Mouse (Mus musculus) heart, adult 18-20 months (tissue): Measurements from ENCODE around the gene Pla2g3. TPM values are rescaled to one million over a fixed set of nuclear protein-coding genes. Genes with fewer than 3 reads are reported as not detected.
A peak's percentile ranks its signal among the peaks of the same experiment; 100 is the strongest.

Experiments used
- DNase-seq, 2 experiments: peaks; one replicate each; pipeline ENCODE4 v3.0.0; 2021 to 2022; ENCODE audit warnings: mixed read lengths in 1 of 2
- total RNA-seq, 2 experiments: library from RNA; stranded (reverse); gene quantifications; 2 replicates each; pipeline ENCODE4 v1.2.3; 2021

The Pla2g3 gene
- total RNA-seq, 2 experiments from 2014 or later: 0.10 to 0.13 TPM

DNA sequence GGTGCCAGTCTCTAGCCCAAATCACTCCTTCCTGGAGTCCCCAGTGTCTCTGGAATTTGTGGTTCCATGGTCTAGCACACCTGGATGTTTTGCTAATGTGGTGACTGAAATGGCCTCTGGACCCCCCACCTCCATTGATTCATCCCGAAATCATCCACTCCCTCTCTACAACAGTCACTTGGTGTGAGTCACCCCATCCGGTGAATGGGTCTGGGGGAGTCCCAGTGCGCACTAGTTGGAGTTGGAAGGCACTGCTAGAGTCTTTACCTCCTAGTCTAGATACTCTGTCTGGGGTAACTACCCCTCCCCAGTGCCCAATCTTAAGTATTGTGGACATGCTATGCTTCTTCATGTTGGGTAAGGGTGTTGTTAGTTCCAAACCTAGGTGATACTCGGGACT lies 50.3 kb downstream of the Pla2g3 start:
- DNase-seq: no peak

- peak; percentile 96 to 98 for DNase-seq
Observed at GRCm38 (mm10) chr11:3539111-3539825, 51.2 kb downstream of the Pla2g3 start.

GRCm38 (mm10) chr11:3539826-3540196 lies 51.7 kb downstream of the Pla2g3 start:
- no peak for DNase-seq

- no peak for DNase-seq
Observed at GRCm38 (mm10) chr11:3540451-3541085, 52.5 kb downstream of the Pla2g3 start, which contains the start of gene Smtn. Gene Smtn (minus strand): TSS chr11:3540612.

GRCm38 (mm10) chr11:3541932-3542331 lies 53.8 kb downstream of the Pla2g3 start:
- DNase-seq: no peak

GRCm38 (mm10) chr11:3543001-3543400 lies 54.9 kb downstream of the Pla2g3 start:
- peak; percentile 80 to 87 for DNase-seq

DNA sequence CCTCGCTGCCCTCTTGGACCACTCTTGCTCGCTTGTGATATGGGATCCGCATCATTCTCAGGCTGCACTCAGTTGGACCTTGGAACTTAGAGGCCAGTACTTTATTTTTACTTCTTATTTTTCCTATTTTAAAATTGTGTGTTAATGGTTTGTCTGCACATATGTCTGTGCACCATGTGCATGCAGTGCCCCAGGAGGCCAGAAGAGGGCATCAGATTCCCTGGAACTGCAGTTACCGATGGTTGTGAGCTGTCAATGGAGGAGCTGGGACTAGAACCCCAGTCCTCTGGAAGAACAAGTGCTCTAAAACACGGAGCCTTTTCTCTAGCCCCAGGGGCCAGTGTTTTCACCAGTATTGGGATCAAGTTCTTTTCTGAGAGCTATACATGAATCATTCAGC lies 56.3 kb downstream of the Pla2g3 start:
- no peak for DNase-seq

DNA sequence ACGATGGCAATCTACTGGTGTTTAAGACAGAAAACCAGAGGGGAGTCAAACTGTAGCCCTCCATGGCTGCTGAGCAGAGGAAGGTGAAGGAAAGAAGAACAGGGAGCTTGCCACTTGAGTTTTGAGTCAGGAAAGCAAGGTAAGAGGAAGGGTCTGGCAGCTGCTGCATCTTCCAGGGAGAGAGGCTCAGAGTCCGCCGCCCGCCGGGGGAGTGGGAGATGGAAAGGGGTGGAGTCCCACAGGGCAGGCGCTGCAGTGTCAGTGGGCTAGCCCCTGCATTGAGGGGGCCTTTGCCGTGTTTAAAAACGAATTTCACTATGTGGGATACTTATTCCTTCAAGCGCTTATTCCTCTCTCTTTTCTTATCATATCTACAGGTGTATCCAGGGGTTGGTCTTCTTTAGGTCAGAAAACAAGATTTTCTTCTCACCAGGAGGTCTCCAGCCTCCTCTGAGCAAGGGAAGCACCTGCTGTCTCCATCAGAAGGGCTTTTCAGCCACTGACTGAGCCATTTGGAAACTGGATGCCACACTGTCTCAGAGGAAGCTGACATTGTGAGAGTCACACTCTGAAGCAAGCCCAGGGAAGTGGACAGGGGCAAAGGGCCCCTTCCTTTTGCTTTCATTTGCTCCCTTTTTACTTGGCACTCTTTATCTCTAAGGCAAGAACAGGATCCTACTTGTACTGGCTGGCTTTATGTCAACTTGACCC lies 57.6 kb downstream of the Pla2g3 start:
- DNase-seq: no peak

DNA sequence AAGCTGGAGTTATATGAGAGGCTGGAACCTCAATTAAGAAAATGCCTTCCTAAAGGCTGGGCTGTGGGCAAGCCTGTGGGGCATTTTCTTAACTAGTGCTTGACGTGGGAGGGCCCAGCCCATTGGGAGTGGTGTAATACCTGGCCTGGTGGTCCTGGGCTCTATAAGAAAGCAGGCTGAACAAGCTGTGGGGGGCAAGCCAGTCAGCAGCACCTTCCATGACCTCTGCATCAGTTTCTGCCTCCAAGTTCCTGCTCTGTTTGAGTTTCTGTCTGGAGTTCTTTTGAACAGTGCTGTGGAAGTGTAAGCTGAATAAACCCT lies 58.1 kb downstream of the Pla2g3 start:
- no peak for DNase-seq

DNA sequence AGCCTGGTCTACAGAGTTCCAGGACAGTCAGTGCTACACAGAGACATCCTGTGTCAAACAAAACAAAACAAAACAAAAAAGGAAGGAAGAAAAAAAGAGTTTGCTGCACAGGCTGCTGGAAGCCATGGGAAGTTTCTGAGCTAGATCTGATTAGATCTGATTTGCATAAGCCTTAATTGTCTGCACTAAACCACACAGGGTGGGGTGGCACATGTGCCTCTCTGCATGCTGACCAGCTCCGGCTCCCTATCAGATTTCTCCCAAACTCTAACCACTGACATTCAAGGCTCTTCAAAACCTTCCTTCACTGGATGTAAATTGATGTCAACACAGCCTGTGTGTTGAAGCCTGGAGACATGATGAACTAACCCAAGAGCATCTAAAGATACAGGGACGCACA lies 59.0 kb downstream of the Pla2g3 start:
- DNase-seq: no peak

DNA sequence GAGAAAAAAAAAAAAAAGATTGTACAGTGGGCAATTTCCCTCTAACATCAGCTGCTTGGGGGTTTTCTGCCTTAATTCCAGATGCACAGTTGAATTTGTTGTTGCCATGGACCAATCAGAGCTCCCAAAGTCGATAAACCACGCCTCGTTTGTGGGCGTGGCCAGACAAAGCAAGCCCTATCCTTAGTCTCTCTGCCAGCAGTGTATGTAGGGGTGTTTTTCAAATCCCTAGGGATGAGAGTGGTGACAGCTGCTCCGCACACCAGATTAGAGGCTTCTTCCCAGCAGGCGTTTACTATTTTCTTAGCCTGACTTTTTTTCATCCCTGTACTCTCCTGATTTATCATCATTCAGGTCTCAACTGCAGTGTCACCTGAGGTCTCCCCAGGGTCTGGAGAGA lies 59.9 kb downstream of the Pla2g3 start:
- DNase-seq: peak in 1 of 2 experiments; percentile 50

DNA sequence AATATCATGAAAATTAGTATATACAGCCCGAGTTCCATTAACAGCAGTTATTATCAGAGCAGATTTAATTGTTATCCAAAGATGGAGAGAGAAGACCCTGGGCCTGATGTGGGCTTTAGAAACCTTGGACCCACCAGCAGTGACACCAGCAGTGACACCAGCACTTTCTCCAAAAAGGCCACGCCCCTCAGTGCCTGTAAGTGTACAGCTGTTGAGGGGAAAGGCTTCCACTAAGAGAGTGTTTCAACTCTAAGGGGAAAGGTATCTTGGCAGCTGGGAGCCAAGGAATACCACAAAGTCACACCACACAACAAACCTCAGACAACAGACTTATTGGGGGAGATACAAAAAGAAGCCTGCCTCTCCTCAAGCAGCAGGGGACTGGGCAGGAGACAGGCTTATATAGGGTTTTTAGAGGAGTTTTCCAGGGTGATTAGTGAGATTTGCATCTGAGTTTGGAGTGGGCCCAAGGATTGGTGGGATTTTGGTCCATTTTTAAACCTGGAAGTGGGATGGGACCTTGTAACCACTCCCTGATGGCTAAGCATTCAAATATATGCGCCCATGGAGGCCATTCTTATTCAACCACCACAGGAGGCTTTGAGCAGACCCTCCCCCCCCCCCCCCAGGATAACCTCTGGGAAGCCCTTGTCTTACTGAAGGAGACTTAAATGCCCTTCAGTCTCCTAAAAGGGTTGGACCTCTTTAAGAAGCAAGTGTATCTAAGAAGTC lies 60.6 kb downstream of the Pla2g3 start:
- no peak for DNase-seq

Other genes with a start within 250 kb of the Pla2g3 start
- 10 to 100 TPM; 60.1 to 70.5 TPM for gene Drg1, start 221.9 kb upstream of the Pla2g3 start, total RNA-seq
- gene Patz1, start 199.4 kb upstream of the Pla2g3 start, total RNA-seq: 10 to 100 TPM; 19.4 to 23.1 TPM
- gene Pik3ip1, start 157.9 kb upstream of the Pla2g3 start, total RNA-seq: 10 to 100 TPM; 45.2 to 51.2 TPM
- gene Limk2, start 79.1 kb upstream of the Pla2g3 start, total RNA-seq: 10 to 100 TPM; 15.1 to 17.0 TPM
- 10 to 100 TPM; 20.2 to 23.1 TPM for gene Rnf185, start 35.9 kb upstream of the Pla2g3 start, total RNA-seq
- 10 to 100 TPM; 16.7 to 18.2 TPM for gene Inpp5j, start 16.5 kb downstream of the Pla2g3 start, total RNA-seq
- gene Selenom, start 26.4 kb downstream of the Pla2g3 start, total RNA-seq: 10 to 100 TPM; 39.8 to 40.3 TPM
- gene Smtn, start 52.3 kb downstream of the Pla2g3 start, total RNA-seq: 100 to 1,000 TPM; 139 to 154 TPM
- gene Morc2a, start 160.9 kb downstream of the Pla2g3 start, total RNA-seq: 10 to 100 TPM; 16.8 to 20.7 TPM